Mouse (Mus musculus) heart, adult 11 months (tissue): ENCODE data around the gene Lmna.

Source experiments
- DNase-seq: peaks from one replicate; pipeline ENCODE4 v3.0.0; 2022

The Lmna gene

DNA sequence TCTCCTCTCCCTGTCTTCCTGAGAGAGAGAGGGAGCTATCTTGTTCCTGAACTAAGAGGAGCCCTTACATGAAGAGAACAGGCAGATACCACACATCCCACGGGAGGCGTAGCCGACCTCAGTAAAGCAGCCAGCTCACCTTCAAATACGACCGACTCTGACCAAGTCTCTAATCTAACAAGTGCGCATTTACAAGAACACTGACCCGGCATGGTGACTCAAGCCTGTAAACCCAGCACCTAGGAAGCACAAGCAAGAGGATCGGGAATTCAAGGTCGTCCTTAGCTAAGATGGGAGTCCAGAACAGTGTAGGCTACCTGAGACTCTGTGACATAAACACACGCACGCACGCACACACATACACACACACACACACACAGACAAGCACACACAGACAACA, 67.3 kb downstream of the Lmna start:
- no peak for DNase-seq

DNA sequence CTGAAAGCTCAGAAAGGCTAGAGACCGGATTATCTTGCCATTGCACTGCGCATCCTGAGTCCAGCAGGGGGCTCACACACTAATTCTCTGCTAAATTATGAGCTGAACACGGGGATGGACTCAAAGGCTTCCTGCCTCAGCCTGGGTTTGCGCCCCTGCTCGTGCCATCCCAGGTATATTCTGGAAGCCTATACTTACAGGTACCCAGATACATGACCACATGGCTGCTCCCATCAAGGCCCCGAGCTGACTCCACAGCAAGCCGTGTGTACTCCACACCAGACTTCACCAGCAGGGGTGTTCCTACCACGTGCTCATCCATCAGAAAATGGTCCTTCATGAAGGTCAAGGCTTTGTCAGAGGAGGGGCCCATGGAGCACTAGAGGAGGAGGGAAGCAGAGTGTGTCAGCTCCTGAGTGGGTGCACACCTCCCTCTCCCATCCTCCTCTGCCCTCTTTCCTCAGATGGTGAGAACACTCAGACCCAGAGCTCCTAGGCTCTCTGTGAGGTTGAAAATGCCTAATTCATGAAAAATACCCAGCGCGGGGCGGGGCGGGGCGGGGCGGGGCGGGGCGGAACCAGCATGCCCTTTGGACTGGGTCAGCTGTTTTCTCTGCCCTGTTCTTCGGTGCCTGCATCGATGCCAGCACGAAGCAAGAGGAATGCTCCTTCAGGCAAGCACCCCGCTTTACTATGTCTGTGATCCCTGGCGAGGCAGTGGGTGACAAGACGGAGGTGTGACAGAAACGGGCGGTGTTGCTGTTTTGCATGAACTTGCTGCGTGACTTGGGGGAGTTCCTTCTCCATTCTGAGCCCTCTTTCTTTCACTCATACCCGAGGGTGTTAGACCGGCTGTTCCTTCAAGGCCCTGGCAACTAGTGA, 69.0 kb downstream of the Lmna start:
- peak; percentile 93 for DNase-seq

DNA sequence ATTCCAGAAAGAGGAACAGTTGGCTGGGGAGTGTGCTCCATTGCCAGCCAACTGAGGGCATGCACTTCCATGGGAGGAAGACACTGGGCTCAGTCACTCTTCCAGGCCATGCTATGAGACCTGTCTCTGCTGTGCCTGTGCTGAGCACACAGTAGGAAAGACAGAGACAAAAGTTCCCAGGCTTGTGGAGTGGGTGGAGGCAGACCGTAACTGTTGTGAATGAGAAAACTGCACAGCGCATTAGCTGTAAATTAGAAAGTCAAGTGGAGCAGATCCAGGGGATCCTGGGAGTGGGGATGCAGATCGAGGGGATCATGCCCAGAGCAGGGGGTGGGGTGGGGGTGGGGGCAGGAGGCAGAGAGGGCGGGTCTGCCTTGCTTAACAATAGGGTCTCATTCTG, 70.2 kb downstream of the Lmna start:
- DNase-seq, result no peak

DNA sequence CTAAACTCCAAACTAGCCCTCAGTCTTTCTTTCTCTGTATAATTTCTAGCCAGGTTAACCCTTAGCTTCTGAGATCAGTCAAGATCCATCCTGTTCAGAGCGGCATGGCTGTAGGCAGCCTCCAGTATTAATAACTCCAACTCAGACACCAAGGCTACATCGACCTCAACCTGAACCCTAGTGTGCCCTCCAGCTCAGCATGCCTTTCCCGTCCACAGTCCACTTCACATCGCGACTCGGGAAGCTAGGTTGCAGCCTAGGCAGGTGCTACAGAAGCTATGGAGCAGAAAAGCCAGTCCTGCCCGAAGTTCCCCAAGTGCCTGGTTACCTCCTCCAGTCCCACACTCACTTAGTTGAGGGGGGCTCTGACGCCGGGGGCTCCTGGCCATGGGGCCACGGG, 72.3 kb downstream of the Lmna start:
- DNase-seq, result no peak

DNA sequence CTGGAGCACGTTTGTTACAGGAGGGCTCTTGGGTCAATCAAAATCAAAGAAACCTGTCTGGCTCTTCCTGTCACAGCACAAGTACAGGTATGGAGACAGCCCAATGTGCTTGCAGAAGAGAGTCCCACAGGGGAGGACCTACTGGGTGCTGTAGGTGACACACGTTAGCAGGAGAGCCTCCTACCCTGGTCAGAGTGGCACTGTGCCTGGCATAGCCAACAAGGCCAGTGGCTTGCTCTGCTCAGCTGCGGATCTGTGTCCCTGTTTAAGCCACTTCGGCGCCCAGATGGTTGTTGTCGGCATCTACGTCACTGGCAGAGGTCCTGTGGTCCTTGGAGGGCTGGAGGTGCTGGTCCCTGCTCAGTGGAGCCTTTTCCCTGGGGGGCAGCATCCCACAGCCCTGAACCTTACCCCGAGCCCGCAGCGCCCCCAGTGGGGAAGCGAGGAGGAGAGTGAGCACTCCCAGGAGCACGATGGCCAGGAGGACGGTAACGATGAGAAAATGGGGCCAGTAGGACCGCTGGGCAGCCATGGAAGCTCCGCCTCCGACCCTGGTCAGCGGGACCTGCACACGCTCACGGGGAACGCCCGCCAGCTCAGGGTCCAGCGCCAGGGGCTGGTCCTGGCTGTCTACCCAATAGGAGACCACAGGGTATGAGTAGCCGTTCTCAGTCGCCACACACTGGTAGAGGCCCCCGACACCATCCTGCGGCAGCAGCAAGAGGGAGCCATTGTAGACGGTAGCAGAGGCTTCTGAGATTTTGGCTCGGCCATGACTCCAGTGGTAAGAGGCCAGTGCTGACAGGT, 73.2 kb downstream of the Lmna start:
- DNase-seq, result peak; percentile 95

DNA sequence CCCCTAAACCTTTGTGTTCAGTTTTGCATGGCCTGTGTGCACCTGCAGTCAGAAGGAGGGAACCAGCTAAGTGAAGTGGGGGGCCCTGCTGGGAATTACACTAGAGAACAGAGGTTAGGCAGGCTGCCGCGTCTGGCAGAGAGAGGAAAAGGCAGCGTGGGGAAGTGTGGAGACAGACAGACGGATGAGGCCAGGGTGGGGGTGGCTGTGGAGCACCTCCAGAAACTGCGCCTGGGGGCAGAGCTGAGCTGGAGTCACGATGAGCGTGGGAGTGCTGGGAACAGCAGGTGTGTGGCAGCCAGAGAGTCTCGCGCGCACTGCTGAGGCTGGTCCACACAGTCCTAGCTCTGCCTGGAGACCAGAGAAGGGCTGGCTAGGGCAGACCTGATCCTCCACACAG, 74.2 kb downstream of the Lmna start:
- DNase-seq, result no peak
